Mouse (Mus musculus): Measurements from ENCODE around the gene Chit1. TPM values are rescaled to one million over a fixed set of nuclear protein-coding genes. Genes with fewer than 3 reads are reported as not detected.

The Chit1 gene
- total RNA-seq, 2 experiments from 2014 or later, result 0.26 to 0.60 TPM

GRCm38 (mm10) chr1:134162510-134163225 is 51.6 kb downstream of the Chit1 start:
- intact Hi-C loops (cut with DNase I), result no loop called here
- no peak for DNase-seq (ENCODE audit: extremely low spot score in 1 of 2, low spot score in 2 of 2)

DNA sequence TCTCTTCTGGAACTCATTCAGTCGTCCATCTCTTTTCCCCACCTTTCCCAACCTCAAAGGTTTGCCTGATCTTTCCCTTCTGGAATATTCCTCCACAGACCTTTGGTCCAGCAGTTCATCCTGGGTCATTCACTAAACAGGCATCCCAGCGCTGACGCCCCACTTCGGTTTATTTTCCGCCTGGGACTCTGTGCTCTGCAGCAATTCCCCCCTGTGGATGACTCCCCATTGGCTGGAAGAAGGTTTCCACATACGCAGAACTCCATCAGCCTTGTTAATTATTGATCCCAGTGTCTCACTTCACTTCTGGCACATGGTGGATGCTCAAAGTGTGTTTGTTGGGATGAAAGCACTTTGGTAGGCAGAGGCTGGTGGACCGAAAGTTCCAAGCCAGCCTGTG is 52.4 kb downstream of the Chit1 start:
- DNase-seq (ENCODE audit: extremely low spot score in 1 of 2, low spot score in 2 of 2), result no peak
- intact Hi-C loops (cut with DNase I), result no loop called here

- intact Hi-C loops (cut with DNase I), result no loop called here
- DNase-seq (ENCODE audit: extremely low spot score in 1 of 2, low spot score in 2 of 2), result no peak
Observed at GRCm38 (mm10) chr1:134164454-134164853, 53.4 kb downstream of the Chit1 start.

- intact Hi-C loops (cut with DNase I), result no loop called here
- DNase-seq (ENCODE audit: extremely low spot score in 1 of 2, low spot score in 2 of 2), result no peak
Observed at GRCm38 (mm10) chr1:134166547-134166946, 55.5 kb downstream of the Chit1 start.

- no peak for DNase-seq (ENCODE audit: extremely low spot score in 1 of 2, low spot score in 2 of 2)
Observed at GRCm38 (mm10) chr1:134167416-134168305, 56.6 kb downstream of the Chit1 start.

GRCm38 (mm10) chr1:134168567-134168966 is 57.5 kb downstream of the Chit1 start:
- DNase-seq (ENCODE audit: extremely low spot score in 1 of 2, low spot score in 2 of 2), result no peak
- intact Hi-C loops (cut with DNase I), result no loop called here

More at GRCm38 (mm10) chr1:134167416-134168305, 56.6 kb downstream of the Chit1 start:
- intact Hi-C loops (cut with DNase I), result no loop called here

DNA sequence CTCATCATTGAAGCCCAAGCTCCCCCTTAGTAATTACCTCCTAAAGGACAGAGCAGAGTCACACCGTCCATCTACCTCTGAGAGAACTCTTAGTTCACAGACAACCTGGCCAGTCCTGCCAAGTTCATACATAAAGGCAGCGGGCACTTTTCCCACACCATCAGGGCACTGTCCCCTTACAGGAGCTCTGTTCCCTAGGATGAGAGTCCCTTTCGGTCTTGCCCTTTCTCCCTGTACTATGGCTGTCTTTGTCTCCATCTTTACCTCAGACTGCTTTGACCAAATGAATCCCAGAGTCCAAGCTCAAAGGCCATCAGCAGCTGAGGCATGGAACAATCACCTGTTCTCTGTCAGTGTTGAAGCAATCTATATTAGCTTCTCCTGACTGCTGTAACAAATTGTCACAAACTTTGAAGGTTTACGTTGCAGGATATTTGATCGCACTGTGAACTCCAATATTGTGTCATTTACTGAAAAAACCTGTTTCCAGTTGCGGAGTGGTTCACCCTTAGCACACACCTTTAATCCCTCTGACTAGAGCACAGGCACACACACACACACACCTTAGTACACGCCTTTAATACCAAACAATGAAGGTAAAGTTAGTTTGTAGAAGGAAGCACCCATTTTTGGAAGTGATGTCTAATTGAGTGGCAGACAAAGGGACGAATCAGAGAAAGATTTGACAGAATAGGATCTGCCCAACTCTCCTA is 58.1 kb downstream of the Chit1 start:
- intact Hi-C loops (cut with DNase I), result no loop called here
- no peak for DNase-seq (ENCODE audit: extremely low spot score in 1 of 2, low spot score in 2 of 2)

DNA sequence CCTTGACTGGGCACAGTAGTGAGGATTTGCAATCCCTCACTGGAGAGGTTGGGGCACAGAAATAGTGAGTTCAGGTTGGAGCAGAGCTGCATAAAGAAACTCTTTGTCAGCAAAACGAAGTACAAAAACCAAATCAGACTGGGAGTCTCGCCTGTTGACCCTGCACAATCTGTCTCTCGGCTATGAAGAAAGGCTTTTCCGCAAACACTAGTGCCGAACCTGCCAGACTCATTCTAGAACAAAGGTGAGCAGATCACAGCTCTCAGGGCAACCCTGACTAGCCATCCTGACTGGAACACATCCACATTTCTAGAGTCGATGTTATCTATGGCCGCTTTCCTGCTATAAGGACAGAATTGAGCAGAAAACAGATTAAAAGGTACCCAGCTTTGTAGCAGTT is 62.0 kb downstream of the Chit1 start:
- intact Hi-C loops (cut with DNase I), result no loop called here

DNA sequence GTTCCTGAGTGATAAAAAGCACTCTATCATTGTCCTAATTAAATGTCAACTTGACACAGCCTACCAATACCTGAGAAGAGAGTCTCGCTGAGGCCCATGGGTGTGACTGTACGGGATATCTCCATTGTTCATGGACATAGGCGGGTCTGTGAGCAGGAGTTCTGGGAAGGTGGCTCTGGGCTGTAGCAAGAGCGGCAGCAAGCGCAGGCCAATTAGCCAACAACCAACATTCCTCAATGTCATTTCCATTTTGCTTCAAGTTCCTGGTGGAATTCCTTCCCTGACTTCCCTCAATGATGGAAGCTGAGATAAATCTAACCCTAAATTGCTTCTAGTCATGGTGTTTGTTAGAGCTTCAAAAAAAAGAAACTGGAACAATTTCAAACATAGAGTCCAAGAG is 66.9 kb downstream of the Chit1 start:
- DNase-seq (ENCODE audit: extremely low spot score in 1 of 2, low spot score in 2 of 2), result no peak
- intact Hi-C loops (cut with DNase I), result no loop called here

More for the DNA sequence above, 62.0 kb downstream of the Chit1 start:
- DNase-seq (ENCODE audit: extremely low spot score in 1 of 2, low spot score in 2 of 2), result no peak

- DNase-seq (ENCODE audit: extremely low spot score in 1 of 2, low spot score in 2 of 2), result no peak
- intact Hi-C loops (cut with DNase I), result no loop called here
Observed at GRCm38 (mm10) chr1:134182025-134182424, 71.0 kb downstream of the Chit1 start, which contains the start of gene Chil1. TSS of gene Chil1 (plus strand) at chr1:134182176.

DNA sequence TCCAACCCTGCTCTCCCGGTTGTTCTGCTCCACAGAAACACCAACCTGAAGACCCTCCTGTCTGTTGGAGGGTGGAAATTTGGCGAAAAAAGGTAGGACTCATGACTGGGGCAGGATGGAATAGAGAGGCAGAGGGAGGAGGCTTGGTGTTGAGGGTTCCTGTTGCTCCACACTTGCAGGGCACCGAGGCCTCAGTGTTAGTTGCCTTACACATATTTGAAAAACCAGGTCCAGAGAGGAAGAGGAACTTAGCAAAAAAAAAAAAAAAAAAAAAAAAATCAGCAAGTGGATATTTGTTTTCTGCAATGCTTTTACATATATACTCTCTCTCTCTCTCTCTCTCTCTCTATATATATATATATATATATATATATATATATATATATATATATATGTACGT is 73.0 kb downstream of the Chit1 start:
- intact Hi-C loops (cut with DNase I), result no loop called here
- no peak for DNase-seq (ENCODE audit: extremely low spot score in 1 of 2, low spot score in 2 of 2)

- intact Hi-C loops (cut with DNase I), result no loop called here
- DNase-seq (ENCODE audit: extremely low spot score in 1 of 2, low spot score in 2 of 2), result no peak
Observed at GRCm38 (mm10) chr1:134188217-134188616, 77.2 kb downstream of the Chit1 start.

GRCm38 (mm10) chr1:134188989-134189729 is 78.1 kb downstream of the Chit1 start:
- intact Hi-C loops (cut with DNase I), result no loop called here
- DNase-seq (ENCODE audit: extremely low spot score in 1 of 2, low spot score in 2 of 2), result no peak

DNA sequence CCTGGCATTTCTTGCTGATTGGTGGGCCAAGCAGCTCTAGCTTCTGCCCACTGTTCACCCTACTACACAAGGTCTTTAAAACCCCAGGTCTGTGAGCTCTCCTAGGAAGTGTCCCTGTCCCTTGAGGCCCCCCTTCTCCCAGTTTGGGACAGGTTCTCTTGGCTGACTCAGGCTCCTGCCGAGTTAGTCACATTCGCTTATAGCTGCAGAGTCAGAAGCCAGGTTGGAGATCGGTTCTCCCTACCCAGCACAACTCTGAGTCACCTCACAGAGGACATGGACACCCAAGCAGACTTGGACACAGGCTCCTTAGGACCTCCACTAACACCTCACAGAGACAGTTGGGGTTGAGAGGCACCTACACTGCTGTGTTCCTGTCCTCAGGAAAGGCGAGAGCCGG is 80.2 kb downstream of the Chit1 start:
- DNase-seq (ENCODE audit: extremely low spot score in 1 of 2, low spot score in 2 of 2), result no peak
- intact Hi-C loops (cut with DNase I), result no loop called here

- intact Hi-C loops (cut with DNase I), result no loop called here
- DNase-seq (ENCODE audit: extremely low spot score in 1 of 2, low spot score in 2 of 2), result no peak
Observed at GRCm38 (mm10) chr1:134192024-134192423, 81.0 kb downstream of the Chit1 start.

DNA sequence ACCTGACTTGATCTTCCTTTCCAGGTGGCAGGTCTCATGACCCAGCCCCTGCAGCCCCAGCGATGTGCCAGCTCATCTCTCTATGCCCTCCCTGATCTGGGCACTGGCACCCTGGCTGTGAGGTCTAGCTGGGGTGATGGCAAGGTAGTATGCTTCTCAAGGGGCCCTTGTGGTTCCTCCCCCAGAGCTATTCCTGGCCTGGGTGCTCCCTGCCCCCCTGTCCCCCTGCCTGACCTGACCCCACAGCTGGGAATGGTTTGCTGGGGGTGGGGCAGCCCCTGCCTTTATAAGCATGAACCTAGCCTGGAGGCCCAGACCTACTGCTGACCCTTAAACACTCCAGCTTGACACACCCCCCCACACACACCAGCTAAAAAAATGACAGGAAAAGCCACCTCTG is 82.1 kb downstream of the Chit1 start, which contains the start of gene Mybph:
Gene Mybph (plus strand): TSS at position 323 of the 400 bp plus-strand sequence.
- intact Hi-C loops (cut with DNase I), result no loop called here
- DNase-seq (ENCODE audit: extremely low spot score in 1 of 2, low spot score in 2 of 2), result no peak

DNA sequence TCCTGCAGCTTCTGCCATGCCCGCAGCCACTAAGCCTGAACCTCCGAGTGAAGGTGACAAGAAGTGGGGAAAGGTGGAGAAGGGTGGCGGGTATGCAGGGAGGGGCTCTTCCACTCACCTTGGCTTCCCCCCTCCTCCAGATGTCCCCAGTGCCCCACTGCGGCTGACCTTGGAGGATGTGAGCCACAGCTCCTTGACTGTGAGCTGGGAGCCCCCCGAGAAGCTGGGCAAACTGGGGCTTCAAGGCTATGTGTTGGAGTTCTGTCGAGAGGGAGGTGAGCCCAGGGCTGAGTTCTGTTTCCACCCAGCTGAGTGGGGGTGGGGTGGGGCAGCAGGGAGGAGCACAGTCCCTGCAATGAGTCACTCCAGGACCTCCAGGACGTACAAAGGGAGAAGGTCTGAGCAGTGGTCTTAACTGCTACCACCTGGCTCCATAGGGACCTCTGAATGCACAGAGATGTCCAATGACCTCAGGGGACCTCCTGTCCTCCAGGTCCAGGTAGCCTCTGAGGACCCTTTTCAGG is 82.7 kb downstream of the Chit1 start:
- DNase-seq (ENCODE audit: extremely low spot score in 1 of 2, low spot score in 2 of 2), result peak in 1 of 2 experiments; percentile 45
- intact Hi-C loops (cut with DNase I), result no loop called here

DNA sequence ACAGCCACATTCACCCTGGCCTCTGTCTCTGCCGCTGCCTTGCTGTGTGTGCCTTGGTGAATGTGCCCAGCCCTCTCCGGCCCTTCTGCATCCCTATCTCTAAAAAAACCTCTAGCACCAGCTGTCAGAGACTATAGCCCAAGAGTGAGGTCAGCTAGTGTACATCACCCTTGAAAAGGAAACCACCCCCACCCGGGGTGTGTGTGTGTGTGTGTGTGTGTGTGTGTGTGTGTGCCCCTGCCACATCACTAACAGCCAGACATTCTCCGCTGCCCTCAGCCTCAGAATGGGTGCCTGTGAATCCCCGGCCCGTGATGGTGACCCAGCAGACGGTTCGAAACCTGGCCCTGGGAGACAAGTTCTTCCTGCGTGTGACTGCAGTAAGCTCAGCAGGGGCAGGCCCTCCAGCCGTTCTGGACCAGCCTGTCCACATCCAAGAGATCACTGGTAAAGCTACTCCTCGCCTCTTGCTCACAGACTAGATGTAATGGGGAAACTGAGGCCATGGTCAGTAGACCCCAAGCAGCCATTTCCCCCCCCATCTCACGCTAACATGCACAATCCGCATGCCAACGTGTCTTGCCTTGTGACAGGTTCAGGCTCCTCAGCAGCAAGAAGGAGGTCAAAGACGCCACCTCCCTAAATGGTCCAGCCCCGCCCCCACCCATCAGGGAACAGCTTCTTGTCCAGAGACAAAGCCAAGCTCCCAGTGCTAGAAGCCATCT is 83.4 kb downstream of the Chit1 start:
- intact Hi-C loops (cut with DNase I), result loop anchor here (5.0 kb wide), 1 partner anchor 38 kb away; no protein-coding TSS in a partner anchor
- no peak for DNase-seq (ENCODE audit: extremely low spot score in 1 of 2, low spot score in 2 of 2)

Data from left cerebral cortex, postnatal 10 days (tissue).